Mouse (Mus musculus) brain, embryonic 14.5 days (tissue): ENCODE results near the gene Cyth1.

ENCODE experiments used
- CTCF ChIP-seq: fragments of 200-500 bp; IDR thresholded peaks from 2 replicates; pipeline ENCODE4 v1.5.1; 2012; ENCODE audit warnings: inconsistent platforms, mild to moderate bottlenecking, moderate library complexity, borderline replicate concordance; ENCODE audit not compliant: insufficient read depth, insufficient read length; ENCODE audit errors: extremely low read depth
- POLR2A ChIP-seq: fragments of 200-500 bp; IDR thresholded peaks from 2 replicates; pipeline ENCODE4 v1.6.1; 2012; ENCODE audit warnings: mild to moderate bottlenecking, inconsistent platforms, borderline replicate concordance; ENCODE audit not compliant: poor library complexity, insufficient read depth, insufficient read length, severe bottlenecking; ENCODE audit errors: extremely low read depth

DNA sequence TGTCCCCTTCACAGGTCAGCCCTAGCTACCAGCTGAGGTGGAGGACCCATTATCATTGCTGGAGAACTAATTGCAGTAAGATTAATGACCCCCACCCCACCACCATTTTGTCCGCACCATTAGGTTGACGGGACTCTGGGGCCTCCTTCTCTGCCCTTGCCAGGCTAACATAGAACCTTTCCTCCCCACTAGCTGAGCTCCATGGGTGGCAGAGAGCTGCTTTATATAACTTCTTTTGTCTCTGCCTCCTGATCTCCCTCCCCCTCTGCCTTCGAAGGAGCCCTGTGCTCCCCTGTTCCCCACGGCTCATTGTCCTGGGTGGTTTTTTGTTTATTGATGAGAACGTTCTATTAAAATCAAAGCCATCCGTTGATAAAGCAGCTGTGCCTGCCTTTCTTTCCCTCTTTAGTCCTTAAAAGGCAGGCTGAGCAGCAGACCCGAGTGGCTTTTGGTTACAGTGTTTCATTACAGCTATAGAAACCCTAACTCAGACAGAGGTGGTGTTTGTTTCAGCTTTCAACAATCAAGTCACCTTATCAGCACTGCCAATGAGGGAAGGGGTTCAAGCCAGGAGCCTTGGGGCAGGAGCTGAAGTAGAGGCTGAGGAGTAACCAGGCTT lies 105.7 kb downstream of the Cyth1 start:
- no peak for TF ChIP-seq CTCF
- TF ChIP-seq POLR2A, result no peak
